Mouse (Mus musculus): ENCODE data around the gene Aqp3. TPM values are rescaled to one million over a fixed set of nuclear protein-coding genes. Genes with fewer than 3 reads are reported as not detected.
"Not testable (repeated sequence)": the region's sequence is repeated elsewhere in the genome, so short reads cannot be mapped to it uniquely, and the experiment has no call there.

Aqp3 gene
- polyA plus RNA-seq, 1 experiment: 15.7 TPM

GRCm38 (mm10) chr4:41089705-41090104 is 8.3 kb downstream of the Aqp3 start:
- no peak overlapping the region for H3K9ac ChIP-seq (ENCODE audit: low read depth, poor library complexity, severe bottlenecking)
- H3K27me3 ChIP-seq (ENCODE audit: control insufficient read depth, insufficient read depth, low read length, poor library complexity, severe bottlenecking): no peaks in the 10 kb centered on the region
- H3K4me1 ChIP-seq (ENCODE audit: control insufficient read depth, insufficient read depth, low read length): peaks cover 12% of the 10 kb centered on the region
- no peak overlapping the region for H3K4me3 ChIP-seq (ENCODE audit: low read depth, low read length)
- peak overlapping the region; percentile 8; the same call in 1 of the 2 replicates for H3K27ac ChIP-seq (ENCODE audit: insufficient read depth, low read length)
- H3K9me3 ChIP-seq (replicated peaks; ENCODE audit: control insufficient read depth, insufficient read depth, low read length, poor library complexity, severe bottlenecking): no peaks in the 10 kb centered on the region
- TF ChIP-seq CTCF (IDR thresholded peaks at IDR 0.05; ENCODE audit: low read depth, low read length) (no peak), EP300 (IDR thresholded peaks at IDR 0.05; ENCODE audit: insufficient read depth, low read depth, low read length) (no peak), POLR2A (IDR thresholded peaks at IDR 0.05; ENCODE audit: insufficient read depth, low read length) (no peak)
- no peaks in the 10 kb centered on the region for H3K36me3 ChIP-seq (ENCODE audit: control insufficient read depth, insufficient read depth, low read length, poor library complexity, severe bottlenecking)

DNA sequence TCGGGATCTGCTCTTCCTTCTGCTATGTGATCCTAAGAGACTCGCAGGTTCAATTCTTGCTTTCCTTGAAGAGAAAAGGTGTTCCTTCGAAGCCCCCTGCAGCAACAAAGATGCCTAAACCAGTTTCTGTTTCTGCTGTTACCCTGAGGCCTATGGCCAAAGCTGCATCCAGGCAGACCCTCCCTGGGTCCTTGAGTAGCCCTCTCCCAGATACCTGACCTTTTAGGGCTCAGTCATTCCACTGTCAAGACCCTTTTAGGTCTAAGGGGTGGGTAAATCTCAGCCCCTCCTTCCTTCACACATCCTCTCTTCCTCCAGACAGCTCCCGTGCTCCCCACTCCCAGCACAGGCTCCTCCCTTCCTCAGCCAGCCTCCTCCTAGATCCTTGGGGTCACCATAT is 8.8 kb downstream of the Aqp3 start:
- Histone ChIP-seq H3K27ac (ENCODE audit: insufficient read depth, low read length) (no peak overlapping the region), H3K9me3 (replicated peaks; ENCODE audit: control insufficient read depth, insufficient read depth, low read length, poor library complexity, severe bottlenecking) (no peaks in the 10 kb centered on the region), H3K4me3 (ENCODE audit: low read depth, low read length) (no peak overlapping the region), H3K27me3 (ENCODE audit: control insufficient read depth, insufficient read depth, low read length, poor library complexity, severe bottlenecking) (no peaks in the 10 kb centered on the region), H3K9ac (ENCODE audit: low read depth, poor library complexity, severe bottlenecking) (no peak overlapping the region), H3K4me1 (ENCODE audit: control insufficient read depth, insufficient read depth, low read length) (peaks cover 12% of the 10 kb centered on the region), H3K36me3 (ENCODE audit: control insufficient read depth, insufficient read depth, low read length, poor library complexity, severe bottlenecking) (no peaks in the 10 kb centered on the region)
- TF ChIP-seq CTCF (IDR thresholded peaks at IDR 0.05; ENCODE audit: low read depth, low read length): no peak
- no peak for TF ChIP-seq POLR2A (IDR thresholded peaks at IDR 0.05; ENCODE audit: insufficient read depth, low read length)
- no peak for TF ChIP-seq EP300 (IDR thresholded peaks at IDR 0.05; ENCODE audit: insufficient read depth, low read depth, low read length)

DNA sequence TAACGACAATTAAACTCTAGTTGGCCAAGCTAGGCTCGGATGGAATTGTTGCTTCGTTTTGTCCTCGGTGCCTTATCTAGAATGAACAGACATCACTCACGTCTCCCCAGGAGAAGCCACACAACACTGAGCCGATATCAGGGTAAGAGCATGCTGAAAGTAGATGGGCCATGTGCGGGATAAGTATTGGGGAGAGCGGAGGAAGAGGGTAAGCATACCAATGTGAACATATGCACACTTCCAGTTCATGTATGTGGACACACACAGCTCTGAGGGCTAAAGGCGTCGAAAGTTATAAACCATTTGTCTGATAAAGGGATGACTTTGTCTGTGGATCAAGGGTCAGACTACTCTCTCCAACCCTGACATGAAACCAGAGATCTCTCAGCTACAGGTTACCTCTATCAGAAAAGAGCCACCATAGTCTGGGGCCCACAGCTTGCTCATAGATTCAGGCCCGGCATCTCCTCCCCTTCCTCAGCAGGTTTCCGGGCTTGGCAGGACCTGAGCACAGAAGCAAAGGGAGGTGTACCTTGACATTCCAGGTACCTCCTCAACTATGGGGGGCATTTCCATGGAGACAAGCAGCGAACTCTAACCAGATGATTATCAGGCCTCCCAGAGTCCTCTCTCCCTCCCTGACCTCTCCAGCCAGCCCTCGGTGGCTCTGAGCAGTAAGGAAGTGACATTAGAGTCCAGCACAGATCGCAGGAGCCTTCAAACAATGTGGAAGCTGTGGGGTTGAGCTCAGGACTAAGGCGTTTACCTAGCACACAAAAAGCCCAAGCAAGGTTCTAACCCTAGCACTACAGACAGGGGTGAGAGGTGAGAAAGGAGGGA is 10.3 kb downstream of the Aqp3 start:
- H3K9me3 ChIP-seq (replicated peaks; ENCODE audit: control insufficient read depth, insufficient read depth, low read length, poor library complexity, severe bottlenecking): no peaks in the 10 kb centered on the region
- H3K4me3 ChIP-seq (ENCODE audit: low read depth, low read length): no peak overlapping the region
- peaks cover 12% of the 10 kb centered on the region for H3K4me1 ChIP-seq (ENCODE audit: control insufficient read depth, insufficient read depth, low read length)
- H3K27ac ChIP-seq (ENCODE audit: insufficient read depth, low read length): no peak overlapping the region
- no peaks in the 10 kb centered on the region for H3K36me3 ChIP-seq (ENCODE audit: control insufficient read depth, insufficient read depth, low read length, poor library complexity, severe bottlenecking)
- H3K27me3 ChIP-seq (ENCODE audit: control insufficient read depth, insufficient read depth, low read length, poor library complexity, severe bottlenecking): no peaks in the 10 kb centered on the region
- no peak overlapping the region for H3K9ac ChIP-seq (ENCODE audit: low read depth, poor library complexity, severe bottlenecking)
- no peak for TF ChIP-seq CTCF (IDR thresholded peaks at IDR 0.05; ENCODE audit: low read depth, low read length)
- TF ChIP-seq POLR2A (IDR thresholded peaks at IDR 0.05; ENCODE audit: insufficient read depth, low read length): no peak
- no peak for TF ChIP-seq EP300 (IDR thresholded peaks at IDR 0.05; ENCODE audit: insufficient read depth, low read depth, low read length)

- no peaks in the 10 kb centered on the region for H3K27me3 ChIP-seq (ENCODE audit: control insufficient read depth, insufficient read depth, low read length, poor library complexity, severe bottlenecking)
- H3K4me1 ChIP-seq (ENCODE audit: control insufficient read depth, insufficient read depth, low read length): peaks cover 12% of the 10 kb centered on the region
- TF ChIP-seq EP300 (IDR thresholded peaks at IDR 0.05; ENCODE audit: insufficient read depth, low read depth, low read length) (no peak), POLR2A (IDR thresholded peaks at IDR 0.05; ENCODE audit: insufficient read depth, low read length) (no peak), CTCF (IDR thresholded peaks at IDR 0.05; ENCODE audit: low read depth, low read length) (no peak)
- H3K27ac ChIP-seq (ENCODE audit: insufficient read depth, low read length): no peak overlapping the region
- no peak overlapping the region for H3K9ac ChIP-seq (ENCODE audit: low read depth, poor library complexity, severe bottlenecking)
- no peaks in the 10 kb centered on the region for H3K36me3 ChIP-seq (ENCODE audit: control insufficient read depth, insufficient read depth, low read length, poor library complexity, severe bottlenecking)
- no peaks in the 10 kb centered on the region for H3K9me3 ChIP-seq (replicated peaks; ENCODE audit: control insufficient read depth, insufficient read depth, low read length, poor library complexity, severe bottlenecking)
- H3K4me3 ChIP-seq (ENCODE audit: low read depth, low read length): no peak overlapping the region
Measured at GRCm38 (mm10) chr4:41086947-41087346, 11.0 kb downstream of the Aqp3 start.

- H3K27ac ChIP-seq (ENCODE audit: insufficient read depth, low read length): no peak overlapping the region
- H3K4me3 ChIP-seq (ENCODE audit: low read depth, low read length): no peak overlapping the region
- H3K4me1 ChIP-seq (ENCODE audit: control insufficient read depth, insufficient read depth, low read length): peaks cover 6% of the 10 kb centered on the region
- no peak overlapping the region for H3K9ac ChIP-seq (ENCODE audit: low read depth, poor library complexity, severe bottlenecking)
- H3K36me3 ChIP-seq (ENCODE audit: control insufficient read depth, insufficient read depth, low read length, poor library complexity, severe bottlenecking): no peaks in the 10 kb centered on the region
- no peaks in the 10 kb centered on the region for H3K27me3 ChIP-seq (ENCODE audit: control insufficient read depth, insufficient read depth, low read length, poor library complexity, severe bottlenecking)
- no peaks in the 10 kb centered on the region for H3K9me3 ChIP-seq (replicated peaks; ENCODE audit: control insufficient read depth, insufficient read depth, low read length, poor library complexity, severe bottlenecking)
- TF ChIP-seq POLR2A (IDR thresholded peaks at IDR 0.05; ENCODE audit: insufficient read depth, low read length): no peak
- no peak for TF ChIP-seq EP300 (IDR thresholded peaks at IDR 0.05; ENCODE audit: insufficient read depth, low read depth, low read length)
- no peak for TF ChIP-seq CTCF (IDR thresholded peaks at IDR 0.05; ENCODE audit: low read depth, low read length)
Measured at GRCm38 (mm10) chr4:41084819-41085218, 13.2 kb downstream of the Aqp3 start.

- H3K4me1 ChIP-seq (ENCODE audit: control insufficient read depth, insufficient read depth, low read length); H3K9ac ChIP-seq (ENCODE audit: low read depth, poor library complexity, severe bottlenecking); H3K9me3 ChIP-seq (replicated peaks; ENCODE audit: control insufficient read depth, insufficient read depth, low read length, poor library complexity, severe bottlenecking); H3K4me3 ChIP-seq (ENCODE audit: low read depth, low read length); H3K27me3 ChIP-seq (ENCODE audit: control insufficient read depth, insufficient read depth, low read length, poor library complexity, severe bottlenecking); H3K36me3 ChIP-seq (ENCODE audit: control insufficient read depth, insufficient read depth, low read length, poor library complexity, severe bottlenecking); H3K27ac ChIP-seq (ENCODE audit: insufficient read depth, low read length): not testable (repeated sequence)
Measured at GRCm38 (mm10) chr4:41082803-41083202, 15.2 kb downstream of the Aqp3 start.

Data from ES-Bruce4 (cell line).